Mouse (Mus musculus) gastrocnemius, postnatal 36 days (tissue): ENCODE measurements around the gene Mtx2. TPM values are rescaled to one million over a fixed set of nuclear protein-coding genes. Genes with fewer than 3 reads are reported as not detected.

Experiments
- DNase-seq, 2 experiments: peaks; one replicate each; pipeline ENCODE4 v3.0.0; 2022
- intact Hi-C: fragments of 180-260 bp; cut with DNase I; formaldehyde crosslinking; loops from one replicate; pipeline ENCODE4 v1.15.1; 2025
- total RNA-seq, 2 experiments: library from RNA; stranded (reverse); gene quantifications; 2 replicates each; pipeline ENCODE4 v1.2.3; 2021

Mtx2 gene
- total RNA-seq, 2 experiments from 2014 or later = 26.1 to 32.9 TPM

DNA sequence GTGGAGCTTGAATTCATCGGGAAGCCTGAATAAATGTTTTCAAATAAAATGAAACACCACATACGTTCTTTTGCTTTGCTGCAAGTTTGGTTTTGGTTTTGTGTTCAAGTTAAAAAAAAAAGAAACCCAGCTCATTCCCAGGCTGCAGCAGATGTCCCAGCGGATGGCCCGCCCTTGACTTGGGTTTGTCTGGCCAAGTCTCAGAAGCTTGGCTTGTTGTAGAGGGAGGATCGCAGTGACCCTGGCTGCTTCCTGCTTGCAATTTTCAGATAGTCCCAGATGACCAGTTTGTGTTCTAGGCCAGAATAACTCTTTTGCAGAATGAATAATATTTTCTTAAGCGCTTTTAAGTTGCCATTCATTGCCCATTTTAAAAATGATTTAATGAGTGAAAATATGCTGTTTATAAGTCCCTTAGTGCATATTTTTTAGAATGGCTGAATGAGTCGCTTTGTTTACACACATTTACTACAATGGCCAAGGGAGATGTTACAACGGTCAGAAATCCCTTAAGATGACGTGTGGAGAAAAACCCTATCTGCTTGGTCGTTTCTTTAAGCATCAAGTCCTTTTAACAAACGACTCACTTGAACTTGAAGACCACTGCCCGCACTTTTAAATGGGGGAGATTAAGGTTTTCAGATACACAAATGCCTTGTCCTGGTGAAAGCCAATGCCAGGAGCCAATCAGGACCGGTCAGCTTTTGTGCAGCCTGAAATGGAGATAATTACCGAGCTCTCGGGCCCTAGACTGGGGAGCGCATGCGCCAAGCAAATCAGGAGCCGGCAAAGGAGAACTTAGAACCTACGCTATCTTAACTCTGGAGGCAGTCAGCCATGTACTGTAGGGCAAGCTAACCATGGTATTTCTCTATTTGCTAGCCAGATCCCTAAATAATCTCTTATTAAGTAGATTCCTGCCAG, 82.0 kb downstream of the Mtx2 start:
- peak; percentile 40 to 67 for DNase-seq
- intact Hi-C loops = no loop called here

DNA sequence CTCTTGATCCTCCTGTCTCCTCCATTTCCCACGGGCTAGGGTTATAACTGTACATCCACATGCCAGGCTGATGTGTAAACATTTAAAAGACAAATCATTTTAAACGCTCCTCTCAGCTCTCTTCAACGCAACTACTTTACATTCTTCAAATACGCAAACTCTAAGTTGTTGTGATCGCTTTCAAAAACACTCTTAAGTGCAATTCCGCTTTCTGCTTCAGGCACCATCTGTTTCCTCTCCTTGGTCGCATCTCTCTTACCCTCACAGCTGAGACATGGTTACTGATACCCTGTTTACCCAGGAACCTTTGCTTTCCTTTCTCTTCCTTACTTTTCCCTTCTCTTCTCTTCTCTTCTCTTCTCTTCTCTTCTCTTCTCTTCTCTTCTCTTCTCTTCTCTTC, 86.4 kb downstream of the Mtx2 start:
- intact Hi-C loops = no loop called here
- DNase-seq = no peak

DNA sequence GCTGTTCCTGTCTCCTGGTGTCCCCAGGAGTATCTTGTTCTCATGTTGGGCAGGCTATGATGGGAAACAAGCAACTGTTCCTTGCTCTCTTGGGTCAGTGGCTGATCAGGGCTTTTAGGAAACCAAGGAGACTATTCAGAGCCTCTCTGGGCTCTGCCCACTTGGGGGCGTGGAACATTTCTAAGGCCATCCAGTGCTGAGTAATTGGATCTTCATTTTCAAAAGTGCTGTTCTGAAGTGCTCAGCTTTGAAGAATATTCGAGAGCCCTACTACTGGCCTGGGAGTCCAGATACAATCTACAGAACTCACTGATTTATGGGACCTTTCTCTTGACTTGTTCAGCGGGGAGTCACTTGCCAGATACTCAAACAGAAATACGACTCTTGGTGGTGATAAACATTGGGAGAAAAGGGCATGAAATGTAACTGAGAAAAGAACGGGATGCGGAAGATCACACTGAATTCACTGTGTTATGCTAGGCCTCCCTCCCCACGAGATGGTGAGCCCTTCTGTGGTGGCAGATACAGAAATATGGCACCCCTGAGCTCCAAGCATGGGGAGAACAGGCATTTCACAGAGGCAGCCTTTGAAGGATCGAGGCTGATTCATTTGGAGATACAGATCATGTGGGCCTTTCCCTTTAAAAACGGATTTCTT, 92.4 kb downstream of the Mtx2 start:
- no peak for DNase-seq
- intact Hi-C loops = no loop called here

GRCm38 (mm10) chr2:74925968-74926814, 100.6 kb downstream of the Mtx2 start:
- no peak for DNase-seq
- intact Hi-C loops = no loop called here

Other genes with a start within 250 kb of the Mtx2 start
- 10 to 100 TPM; 47.6 to 50.4 TPM for gene Lnpk, start 246.4 kb upstream of the Mtx2 start, total RNA-seq
- gene Evx2, start 166.2 kb upstream of the Mtx2 start, total RNA-seq = not detected
- gene Hoxd13, start 157.5 kb upstream of the Mtx2 start, total RNA-seq = not detected
- not detected for gene Hoxd12, start 150.8 kb upstream of the Mtx2 start, total RNA-seq
- gene Hoxd11, start 146.2 kb upstream of the Mtx2 start, total RNA-seq = not detected
- 1 to 10 TPM; 3.8 to 4.6 TPM for gene Hoxd10, start 133.9 kb upstream of the Mtx2 start, total RNA-seq
- 10 to 100 TPM; 16.7 to 16.8 TPM for gene Hoxd9, start 128.1 kb upstream of the Mtx2 start, total RNA-seq
- gene Hoxd8, start 121.2 kb upstream of the Mtx2 start, total RNA-seq = 10 to 100 TPM; 38.1 to 38.5 TPM
- under 1 TPM in 1 of 2 experiments, not detected in 1; 0.32 TPM for gene Hoxd3, start 113.9 kb upstream of the Mtx2 start, total RNA-seq
- 1 to 10 TPM; 1.1 to 1.5 TPM for gene Hoxd4, start 113.9 kb upstream of the Mtx2 start, total RNA-seq
- gene Gm28230, start 99.1 kb upstream of the Mtx2 start, total RNA-seq = under 1 TPM in 1 of 2 experiments, not detected in 1; 0.12 TPM
- gene Hoxd1, start 62.8 kb upstream of the Mtx2 start, total RNA-seq = not detected